Mouse (Mus musculus): ENCODE measurements around the gene Nr2c1.

The Nr2c1 gene

GRCm38 (mm10) chr10:94210718-94211618 is 63.1 kb downstream of the Nr2c1 start:
- DNase-seq, result no peak

GRCm38 (mm10) chr10:94211725-94212124 is 63.9 kb downstream of the Nr2c1 start:
- no peak for DNase-seq

- DNase-seq, result no peak
Measured at GRCm38 (mm10) chr10:94225026-94225750, 77.4 kb downstream of the Nr2c1 start.

- no peak for DNase-seq
Measured at GRCm38 (mm10) chr10:94230172-94230981, 82.6 kb downstream of the Nr2c1 start.

- DNase-seq, result no peak
Measured at GRCm38 (mm10) chr10:94231025-94231424, 83.2 kb downstream of the Nr2c1 start.

GRCm38 (mm10) chr10:94235200-94235599 is 87.4 kb downstream of the Nr2c1 start:
- DNase-seq, result no peak

- DNase-seq, result no peak
Measured at GRCm38 (mm10) chr10:94241346-94241745, 93.5 kb downstream of the Nr2c1 start.

All from lung, adult 18-20 months (tissue).